Mouse (Mus musculus): ENCODE measurements around the gene Tmem198. TPM values are rescaled to one million over a fixed set of nuclear protein-coding genes. Genes with fewer than 3 reads are reported as not detected.

The Tmem198 gene
- 8.4 and 10.4 TPM in 2 replicates for polyA plus RNA-seq (2012; rRNA removed)

DNA sequence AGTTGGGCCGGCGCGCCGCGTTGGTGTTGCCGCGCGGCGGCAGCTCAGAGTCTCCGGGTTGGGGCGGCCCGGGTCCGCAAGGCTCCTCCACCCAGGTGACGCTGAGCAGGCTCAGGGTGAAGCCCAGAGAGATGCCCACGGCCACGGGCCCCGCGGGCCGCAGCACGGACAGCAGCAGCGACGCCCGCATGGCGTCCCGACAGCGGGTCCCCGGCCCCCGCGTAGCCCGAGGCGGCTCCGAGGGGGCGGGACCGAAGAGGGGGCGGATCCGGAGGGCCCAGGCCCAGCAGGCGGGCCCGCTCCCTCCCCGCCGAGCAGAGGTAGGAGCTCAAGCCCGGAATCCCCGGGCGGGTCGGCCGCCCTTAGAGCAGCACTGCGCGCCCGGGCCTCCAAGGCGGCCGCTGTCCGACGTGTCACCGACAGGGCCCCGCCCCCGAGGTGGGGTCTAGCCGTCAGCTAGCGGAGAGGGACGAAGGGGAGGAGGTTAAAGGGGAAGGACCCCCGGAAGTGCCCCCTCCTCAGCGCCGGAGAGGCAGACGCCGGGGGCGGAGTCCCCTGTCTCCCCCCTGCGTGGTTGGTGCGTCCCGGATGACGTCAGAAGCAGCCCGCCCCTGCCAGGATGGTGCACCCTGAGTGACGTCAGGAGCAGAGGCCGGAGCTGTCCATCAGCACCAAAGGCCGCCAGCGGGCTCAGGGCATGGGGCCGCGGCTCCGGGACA lies at the start of gene Tmem198, which contains the start of gene Chpf:
Gene Tmem198 (plus strand): TSS at position 617 of the 719 bp plus-strand sequence.
Gene Chpf (minus strand): TSS at position 392 of the 719 bp plus-strand sequence.

DNA sequence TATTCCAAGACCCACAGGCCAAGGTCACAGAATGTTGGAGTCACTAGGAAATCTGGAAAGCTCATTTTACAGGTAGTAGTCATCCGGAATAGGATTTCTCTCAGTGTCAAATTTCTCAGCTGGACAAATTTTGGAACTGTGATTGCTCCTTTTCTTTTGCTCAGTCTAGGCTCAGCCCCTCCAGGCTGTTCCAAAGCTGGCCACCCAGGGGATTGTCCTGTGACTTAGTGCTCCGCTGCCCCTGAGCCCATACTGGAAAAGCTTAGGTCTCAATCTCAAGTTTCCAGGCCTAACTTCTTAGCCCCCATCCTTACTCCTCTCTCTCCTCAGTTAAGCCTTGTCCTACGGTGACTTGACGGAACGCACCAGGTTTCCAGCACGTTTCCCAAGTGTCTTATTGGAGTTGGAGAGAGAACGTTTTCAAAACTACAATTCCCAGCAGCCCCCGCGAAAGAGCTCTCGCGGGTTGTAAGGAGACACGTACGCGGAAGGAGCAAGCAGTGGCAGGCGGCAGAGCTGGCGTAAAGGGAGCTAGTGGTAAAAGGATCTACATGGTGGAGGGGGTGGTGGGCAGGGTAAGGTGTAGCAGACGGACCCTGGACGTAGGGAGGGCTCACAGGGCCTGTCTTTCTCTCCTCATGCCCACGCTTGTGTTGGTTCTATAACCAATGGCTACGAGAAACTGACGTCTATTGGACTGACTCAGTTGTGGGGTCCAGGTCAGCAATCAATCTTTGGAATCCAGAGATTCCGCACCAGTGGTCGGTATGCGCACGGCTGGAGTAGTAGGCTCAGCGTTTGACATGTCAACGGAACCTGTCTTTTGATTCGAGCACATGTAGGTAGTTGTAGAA lies 43.6 kb upstream of the Tmem198 start, which contains the start of gene Gmppa:
Gene Gmppa (plus strand): TSS at position 456 of the 854 bp plus-strand sequence.

DNA sequence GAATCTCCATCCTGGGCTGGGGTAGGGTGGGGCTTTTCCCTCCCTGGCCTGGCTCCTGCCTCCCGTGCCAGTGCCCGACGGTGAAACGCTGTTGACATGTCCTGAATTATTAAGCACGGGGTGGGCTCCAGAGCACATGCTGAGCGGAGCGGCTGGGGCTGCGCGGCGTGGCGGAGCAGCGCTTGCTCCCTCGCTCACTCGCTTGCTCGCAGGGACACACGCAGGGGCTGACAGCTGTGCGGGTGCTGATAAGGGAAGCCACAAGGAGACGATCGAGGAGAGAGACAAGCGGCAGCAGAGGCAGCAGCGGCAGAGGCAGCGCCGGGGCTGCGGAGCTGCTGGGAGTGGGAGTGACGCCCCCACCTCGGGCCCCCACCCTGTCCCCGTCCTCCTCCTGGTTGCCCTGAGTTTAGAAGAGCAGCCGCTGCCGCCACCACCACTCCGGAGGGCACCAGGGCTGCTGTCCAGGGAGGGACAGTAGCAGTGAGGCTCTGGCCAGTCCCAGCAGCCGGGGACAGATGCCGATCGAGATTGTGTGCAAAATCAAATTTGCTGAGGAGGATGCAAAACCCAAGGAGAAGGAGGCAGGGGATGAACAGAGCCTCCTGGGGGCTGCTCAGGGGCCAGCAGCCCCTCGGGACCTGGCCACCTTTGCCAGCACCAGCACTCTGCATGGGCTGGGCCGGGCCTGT lies 28.9 kb upstream of the Tmem198 start, which contains the start of gene Asic4:
Gene Asic4 (plus strand): TSS at position 123 of the 692 bp plus-strand sequence.

DNA sequence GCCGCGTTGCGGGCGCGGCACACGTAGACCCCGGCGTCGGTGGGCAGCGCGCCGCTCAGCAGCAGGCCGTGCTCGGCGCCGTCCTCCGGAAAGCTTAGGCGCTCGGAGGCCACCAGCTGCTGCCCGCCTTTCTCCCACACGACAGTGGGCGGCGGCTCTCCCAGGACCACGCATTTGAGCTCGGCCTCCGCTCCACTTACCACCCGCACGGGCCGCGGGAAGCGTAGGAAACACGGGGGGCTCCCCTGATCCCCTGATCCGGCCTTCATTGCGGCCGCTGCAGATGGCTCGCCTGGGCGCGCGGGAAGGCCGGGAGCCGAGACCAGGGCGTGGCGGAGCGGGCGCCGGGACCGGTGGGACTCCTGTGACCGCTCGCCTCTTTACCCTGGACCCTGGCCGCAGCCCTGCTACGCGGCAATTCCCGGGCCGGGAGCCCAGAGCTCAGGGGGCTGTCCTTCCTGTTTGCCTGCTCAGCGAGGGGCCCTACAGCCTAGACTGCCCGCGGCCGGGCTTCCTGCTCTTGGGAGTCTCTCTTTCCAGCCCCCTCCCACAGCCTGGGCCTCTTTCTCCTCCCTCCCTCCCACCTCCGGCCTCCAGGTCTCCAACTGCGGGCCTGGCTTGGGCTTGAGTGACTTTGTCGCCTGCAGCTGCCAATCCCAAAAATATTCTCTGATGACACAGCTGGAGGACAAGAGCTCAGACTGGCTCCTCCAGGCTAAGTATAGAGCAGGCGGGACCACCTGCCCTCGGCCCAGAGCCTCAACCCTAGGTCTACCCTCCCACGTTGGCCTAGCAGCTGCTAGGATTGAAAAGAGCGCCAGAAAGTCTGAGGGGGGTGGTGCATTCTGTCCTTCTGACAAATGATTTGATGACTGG lies 26.9 kb downstream of the Tmem198 start, which contains the start of gene Obsl1:
Gene Obsl1 (minus strand): TSS at position 497 of the 876 bp plus-strand sequence.

DNA sequence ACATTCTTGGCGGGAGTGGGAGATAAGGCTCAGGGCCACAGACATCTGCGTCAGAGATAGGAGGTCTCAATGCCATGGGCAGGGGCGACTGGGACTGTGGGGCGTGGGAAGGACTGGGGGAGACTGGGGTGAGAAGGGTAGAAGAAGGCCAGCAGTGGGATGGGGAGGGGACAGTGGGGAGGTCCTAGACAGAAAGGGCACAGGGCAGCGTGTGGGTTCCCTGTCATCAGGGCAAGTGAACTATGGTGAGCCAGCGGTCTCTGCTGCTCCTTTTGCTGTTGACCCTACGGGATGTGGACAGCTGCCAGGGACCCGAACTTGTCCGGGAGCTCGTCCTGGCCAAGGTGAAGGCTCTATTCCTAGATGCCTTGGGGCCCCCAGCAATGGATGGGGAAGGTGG lies 27.7 kb downstream of the Tmem198 start, which contains the start of gene Inha:
Gene Inha (plus strand): TSS at position 72 of the 400 bp plus-strand sequence.

DNA sequence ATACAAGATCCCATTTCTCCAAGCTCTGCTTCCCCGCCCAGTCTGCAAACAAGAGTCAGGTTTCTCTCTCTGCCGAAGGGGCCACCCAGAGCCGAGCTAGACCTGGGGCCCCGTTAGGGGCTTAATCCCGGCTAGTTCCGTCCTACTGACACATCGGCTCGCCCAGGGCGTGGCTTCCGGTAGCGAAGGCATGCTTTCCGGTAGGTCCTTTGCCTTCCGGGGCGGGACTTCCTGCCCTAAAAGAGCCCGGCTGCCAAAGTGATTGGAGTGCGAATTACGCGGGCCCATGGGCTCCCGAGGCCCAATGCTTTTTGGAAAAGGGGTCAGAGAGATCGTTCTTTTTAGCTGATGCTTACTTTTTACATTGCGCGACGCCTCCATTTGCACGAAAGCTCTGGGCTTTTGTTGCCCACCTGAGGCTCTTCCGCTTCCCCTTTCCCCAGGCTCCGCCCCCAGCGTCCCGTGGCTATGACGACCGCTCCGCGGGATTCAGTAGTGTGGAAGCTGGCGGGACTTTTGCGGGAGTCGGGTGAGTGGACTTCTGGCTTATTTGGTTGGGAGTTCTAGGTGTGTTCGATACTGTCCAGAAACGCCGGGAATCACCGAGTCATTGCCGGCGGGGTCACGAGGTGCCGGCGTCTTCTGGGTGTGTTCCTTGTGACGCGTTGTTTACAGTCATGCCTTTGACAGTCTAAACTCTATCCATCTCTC lies 42.1 kb downstream of the Tmem198 start, which contains the start of gene Stk11ip:
Gene Stk11ip (plus strand): TSS at position 209 of the 711 bp plus-strand sequence.

Other genes with a start within 250 kb of the Tmem198 start
- not detected in 2 replicates for gene A630095N17Rik, start 247.4 kb upstream of the Tmem198 start, polyA plus RNA-seq (2012; rRNA removed)
- 65.5 and 66.2 TPM in 2 replicates for gene Dnajb2, start 243.1 kb upstream of the Tmem198 start, polyA plus RNA-seq (2012; rRNA removed)
- 4.9 and 5.2 TPM in 2 replicates for gene Ptprn, start 215.0 kb upstream of the Tmem198 start, polyA plus RNA-seq (2012; rRNA removed)
- gene Resp18, start 201.1 kb upstream of the Tmem198 start, polyA plus RNA-seq (2012; rRNA removed): not detected in 2 replicates
- gene Dnpep, start 161.5 kb upstream of the Tmem198 start, polyA plus RNA-seq (2012; rRNA removed): 237 and 252 TPM in 2 replicates
- 181 and 202 TPM in 2 replicates for gene Des, start 119.2 kb upstream of the Tmem198 start, polyA plus RNA-seq (2012; rRNA removed)
- 97.8 and 125 TPM in 2 replicates for gene Speg, start 104.2 kb upstream of the Tmem198 start, polyA plus RNA-seq (2012; rRNA removed)
- 156 and 167 TPM in 2 replicates for gene Gmppa, start 43.6 kb upstream of the Tmem198 start, polyA plus RNA-seq (2012; rRNA removed)
- 2.7 and 3.4 TPM in 2 replicates for gene Asic4, start 29.1 kb upstream of the Tmem198 start, polyA plus RNA-seq (2012; rRNA removed)
- gene Chpf, start 225 bp upstream of the Tmem198 start, polyA plus RNA-seq (2012; rRNA removed): 297 and 402 TPM in 2 replicates
- gene Obsl1, start 26.9 kb downstream of the Tmem198 start, polyA plus RNA-seq (2012; rRNA removed): 725 and 800 TPM in 2 replicates
- 6,588 and 7,990 TPM in 2 replicates for gene Inha, start 27.5 kb downstream of the Tmem198 start, polyA plus RNA-seq (2012; rRNA removed)
- 79.7 and 93.7 TPM in 2 replicates for gene Stk11ip, start 42.0 kb downstream of the Tmem198 start, polyA plus RNA-seq (2012; rRNA removed)
- 111 and 121 TPM in 2 replicates for gene Slc4a3, start 66.7 kb downstream of the Tmem198 start, polyA plus RNA-seq (2012; rRNA removed)

Measured in ovary, adult 2 months (tissue).